Mouse (Mus musculus): ENCODE measurements around the gene Hipk3. TPM values are rescaled to one million over a fixed set of nuclear protein-coding genes. Genes with fewer than 3 reads are reported as not detected.

The Hipk3 gene
- polyA plus RNA-seq, 1 experiment from 2014 or later, result 48.1 TPM

- Histone ChIP-seq H3K27me3 (ENCODE audit: control insufficient read depth, insufficient read depth, low read length) (no peaks in the 10 kb centered on the region), H3K4me2 (peak overlapping the region; percentile 55), H3K27ac (ENCODE audit: low read depth, low read length) (peak overlapping the region; percentile 98), H3K36me3 (ENCODE audit: control insufficient read depth, insufficient read depth, low read length) (no peaks in the 10 kb centered on the region), H3K4me1 (ENCODE audit: control insufficient read depth, insufficient read depth, low read length) (peaks cover 27% of the 10 kb centered on the region), H3K9me3 (replicated peaks; ENCODE audit: control insufficient read depth, low read length) (no peaks in the 10 kb centered on the region), H3K4me3 (ENCODE audit: low read depth, low read length) (no peak overlapping the region), H3K9ac (ENCODE audit: low read depth, low read length) (peak overlapping the region; percentile 58; the same call in 1 of the 2 replicates)
- ATAC-seq (replicated peaks; ENCODE audit: insufficient number of reproducible peaks, low FRiP score, low TSS enrichment), result peak; percentile 77; the same call in 1 of the 2 replicates
- 34% methylated on average over 9 of the region's 9 CpGs for whole genome bisulfite sequencing (ENCODE audit: insufficient replicate concordance)
Measured at GRCm38 (mm10) chr2:104466908-104467616, 27.2 kb downstream of the Hipk3 start.

- H3K27ac ChIP-seq (ENCODE audit: low read depth, low read length), result peak overlapping the region; percentile 98
- peak overlapping the region; percentile 55; the same call in 1 of the 2 replicates for H3K4me2 ChIP-seq
- no peak overlapping the region for H3K4me3 ChIP-seq (ENCODE audit: low read depth, low read length)
- WGBS (ENCODE audit: insufficient replicate concordance), result 83% methylated on average over 8 of the region's 8 CpGs
- H3K4me1 ChIP-seq (ENCODE audit: control insufficient read depth, insufficient read depth, low read length), result peaks cover 20% of the 10 kb centered on the region
- no peaks in the 10 kb centered on the region for H3K9me3 ChIP-seq (replicated peaks; ENCODE audit: control insufficient read depth, low read length)
- H3K9ac ChIP-seq (ENCODE audit: low read depth, low read length), result no peak overlapping the region; the same call in 1 of the 2 replicates
- H3K27me3 ChIP-seq (ENCODE audit: control insufficient read depth, insufficient read depth, low read length), result no peaks in the 10 kb centered on the region
- H3K36me3 ChIP-seq (ENCODE audit: control insufficient read depth, insufficient read depth, low read length), result no peaks in the 10 kb centered on the region
- no peak for ATAC-seq (replicated peaks; ENCODE audit: insufficient number of reproducible peaks, low FRiP score, low TSS enrichment)
Measured at GRCm38 (mm10) chr2:104465639-104466430, 28.4 kb downstream of the Hipk3 start.

DNA sequence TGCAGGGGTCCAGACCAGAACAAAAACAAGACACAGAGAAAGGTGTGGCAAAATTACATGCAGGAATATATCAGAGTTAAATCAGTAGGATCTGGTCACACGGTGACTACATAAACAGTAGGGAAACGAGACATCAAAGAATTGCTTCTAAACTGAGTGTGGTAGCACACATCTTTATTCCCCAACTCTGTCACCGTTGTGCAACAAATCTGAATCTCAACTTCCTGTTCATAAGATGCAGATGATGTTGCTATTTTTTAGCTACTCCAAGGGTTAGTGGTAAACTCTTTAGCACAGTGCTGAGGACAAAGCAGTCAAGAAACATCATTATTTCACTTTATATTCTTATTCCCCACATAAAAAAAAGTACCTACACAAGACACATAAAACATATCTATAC lies 34.2 kb downstream of the Hipk3 start:
- no peaks in the 10 kb centered on the region for H3K27me3 ChIP-seq (ENCODE audit: control insufficient read depth, insufficient read depth, low read length)
- 53% methylated on average over 3 of the region's 3 CpGs for WGBS (ENCODE audit: insufficient replicate concordance)
- no peaks in the 10 kb centered on the region for H3K36me3 ChIP-seq (ENCODE audit: control insufficient read depth, insufficient read depth, low read length)
- 0 out of 2 replicates have a peak overlapping the region, but pooled peaks have one; percentile 50 for H3K27ac ChIP-seq (ENCODE audit: low read depth, low read length)
- H3K4me1 ChIP-seq (ENCODE audit: control insufficient read depth, insufficient read depth, low read length), result peaks cover 35% of the 10 kb centered on the region
- no peaks in the 10 kb centered on the region for H3K9me3 ChIP-seq (replicated peaks; ENCODE audit: control insufficient read depth, low read length)
- ATAC-seq (replicated peaks; ENCODE audit: insufficient number of reproducible peaks, low FRiP score, low TSS enrichment), result no peak
- no peak overlapping the region for H3K9ac ChIP-seq (ENCODE audit: low read depth, low read length)
- no peak overlapping the region for H3K4me2 ChIP-seq
- H3K4me3 ChIP-seq (ENCODE audit: low read depth, low read length), result no peak overlapping the region

- Histone ChIP-seq H3K4me3 (ENCODE audit: low read depth, low read length) (no peak overlapping the region), H3K4me2 (no peak overlapping the region), H3K36me3 (ENCODE audit: control insufficient read depth, insufficient read depth, low read length) (no peaks in the 10 kb centered on the region), H3K9me3 (replicated peaks; ENCODE audit: control insufficient read depth, low read length) (no peaks in the 10 kb centered on the region), H3K27ac (ENCODE audit: low read depth, low read length) (peak overlapping the region; percentile 22; the same call in 1 of the 2 replicates), H3K27me3 (ENCODE audit: control insufficient read depth, insufficient read depth, low read length) (no peaks in the 10 kb centered on the region), H3K4me1 (ENCODE audit: control insufficient read depth, insufficient read depth, low read length) (peaks cover 45% of the 10 kb centered on the region), H3K9ac (ENCODE audit: low read depth, low read length) (no peak overlapping the region)
- ATAC-seq (replicated peaks; ENCODE audit: insufficient number of reproducible peaks, low FRiP score, low TSS enrichment), result no peak
- 75% methylated on average over 8 of the region's 8 CpGs for WGBS (ENCODE audit: insufficient replicate concordance)
Measured at GRCm38 (mm10) chr2:104458569-104459332, 35.5 kb downstream of the Hipk3 start.

GRCm38 (mm10) chr2:104457106-104457505 lies 37.1 kb downstream of the Hipk3 start:
- H3K9ac ChIP-seq (ENCODE audit: low read depth, low read length), result no peak overlapping the region
- no peaks in the 10 kb centered on the region for H3K9me3 ChIP-seq (replicated peaks; ENCODE audit: control insufficient read depth, low read length)
- H3K4me1 ChIP-seq (ENCODE audit: control insufficient read depth, insufficient read depth, low read length), result peaks cover 49% of the 10 kb centered on the region
- no peak for ATAC-seq (replicated peaks; ENCODE audit: insufficient number of reproducible peaks, low FRiP score, low TSS enrichment)
- no peak overlapping the region for H3K27ac ChIP-seq (ENCODE audit: low read depth, low read length)
- no peaks in the 10 kb centered on the region for H3K27me3 ChIP-seq (ENCODE audit: control insufficient read depth, insufficient read depth, low read length)
- WGBS (ENCODE audit: insufficient replicate concordance), result 60% methylated on average over 3 of the region's 3 CpGs
- H3K36me3 ChIP-seq (ENCODE audit: control insufficient read depth, insufficient read depth, low read length), result no peaks in the 10 kb centered on the region
- H3K4me2 ChIP-seq, result no peak overlapping the region
- H3K4me3 ChIP-seq (ENCODE audit: low read depth, low read length), result no peak overlapping the region

- H3K36me3 ChIP-seq (ENCODE audit: control insufficient read depth, insufficient read depth, low read length), result no peaks in the 10 kb centered on the region
- no peaks in the 10 kb centered on the region for H3K27me3 ChIP-seq (ENCODE audit: control insufficient read depth, insufficient read depth, low read length)
- no peaks in the 10 kb centered on the region for H3K9me3 ChIP-seq (replicated peaks; ENCODE audit: control insufficient read depth, low read length)
- peak overlapping the region; percentile 68 for H3K27ac ChIP-seq (ENCODE audit: low read depth, low read length)
- WGBS (ENCODE audit: insufficient replicate concordance), result 61% methylated on average over 3 of the region's 3 CpGs
- H3K4me3 ChIP-seq (ENCODE audit: low read depth, low read length), result no peak overlapping the region
- peaks cover 44% of the 10 kb centered on the region for H3K4me1 ChIP-seq (ENCODE audit: control insufficient read depth, insufficient read depth, low read length)
- no peak overlapping the region for H3K9ac ChIP-seq (ENCODE audit: low read depth, low read length)
- H3K4me2 ChIP-seq, result 0 out of 2 replicates have a peak overlapping the region, but pooled peaks have one; percentile 15
- no peak for ATAC-seq (replicated peaks; ENCODE audit: insufficient number of reproducible peaks, low FRiP score, low TSS enrichment)
Measured at GRCm38 (mm10) chr2:104450685-104451084, 43.6 kb downstream of the Hipk3 start.

GRCm38 (mm10) chr2:104449191-104449590 lies 45.1 kb downstream of the Hipk3 start:
- 0 out of 2 replicates have a peak, but pooled peaks have one; percentile 66 for ATAC-seq (replicated peaks; ENCODE audit: insufficient number of reproducible peaks, low FRiP score, low TSS enrichment)
- Histone ChIP-seq H3K4me3 (ENCODE audit: low read depth, low read length) (no peak overlapping the region), H3K9ac (ENCODE audit: low read depth, low read length) (no peak overlapping the region), H3K27me3 (ENCODE audit: control insufficient read depth, insufficient read depth, low read length) (no peaks in the 10 kb centered on the region), H3K9me3 (replicated peaks; ENCODE audit: control insufficient read depth, low read length) (no peaks in the 10 kb centered on the region), H3K36me3 (ENCODE audit: control insufficient read depth, insufficient read depth, low read length) (no peaks in the 10 kb centered on the region), H3K4me2 (peak overlapping the region; percentile 42), H3K27ac (ENCODE audit: low read depth, low read length) (peak overlapping the region; percentile 88), H3K4me1 (ENCODE audit: control insufficient read depth, insufficient read depth, low read length) (peaks cover 38% of the 10 kb centered on the region)
- 48% methylated on average over 1 of the region's 1 CpGs for WGBS (ENCODE audit: insufficient replicate concordance)

GRCm38 (mm10) chr2:104448201-104448600 lies 46.0 kb downstream of the Hipk3 start:
- Histone ChIP-seq H3K9ac (ENCODE audit: low read depth, low read length) (no peak overlapping the region), H3K4me2 (no peak overlapping the region), H3K4me1 (ENCODE audit: control insufficient read depth, insufficient read depth, low read length) (peaks cover 29% of the 10 kb centered on the region), H3K4me3 (ENCODE audit: low read depth, low read length) (no peak overlapping the region), H3K36me3 (ENCODE audit: control insufficient read depth, insufficient read depth, low read length) (no peaks in the 10 kb centered on the region), H3K27me3 (ENCODE audit: control insufficient read depth, insufficient read depth, low read length) (no peaks in the 10 kb centered on the region), H3K9me3 (replicated peaks; ENCODE audit: control insufficient read depth, low read length) (no peaks in the 10 kb centered on the region), H3K27ac (ENCODE audit: low read depth, low read length) (peak overlapping the region; percentile 83)
- WGBS (ENCODE audit: insufficient replicate concordance), result 65% methylated on average over 4 of the region's 4 CpGs
- no peak for ATAC-seq (replicated peaks; ENCODE audit: insufficient number of reproducible peaks, low FRiP score, low TSS enrichment)

Data from heart, embryonic 11.5 days (tissue).